Mouse (Mus musculus): ENCODE data around the gene Midn.

DNA sequence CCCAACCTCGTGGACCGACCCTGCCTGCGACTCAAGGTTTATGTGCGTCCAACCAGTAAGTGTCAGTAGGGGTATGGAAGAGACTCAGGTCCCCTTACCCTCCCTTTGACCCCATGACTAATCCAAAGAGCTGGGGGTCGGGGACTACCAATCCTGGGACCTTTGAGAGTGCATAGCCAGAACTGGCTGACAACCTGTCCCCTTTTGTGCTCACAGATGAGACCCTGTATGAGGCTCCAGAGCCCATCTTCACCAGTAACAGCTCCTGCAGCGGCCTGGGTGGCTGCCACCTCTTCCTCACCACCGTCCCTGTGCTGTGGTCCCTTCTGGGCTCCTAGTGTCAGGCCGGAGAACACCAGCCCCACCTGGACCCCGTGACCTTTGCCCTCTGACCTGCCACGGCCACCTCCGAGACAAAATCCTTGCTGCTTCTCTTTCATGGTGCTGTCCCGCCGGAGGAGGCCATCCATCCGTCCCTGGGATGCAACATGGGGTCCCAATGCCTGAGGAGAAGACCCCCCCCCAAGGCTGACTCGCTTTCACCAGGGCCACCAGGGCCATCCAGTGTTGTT is 40.5 kb downstream of the Midn start:
- no peak for TF ChIP-seq GATA1 (IDR thresholded peaks at IDR 0.05; ENCODE audit: borderline replicate concordance, low read length)
- TF ChIP-seq FLI1 (IDR thresholded peaks at IDR 0.05; ENCODE audit: low read length) = no peak
